Mouse (Mus musculus) G1E (cell line): ENCODE measurements around the gene Osbpl10.

Experiments used
- CTCF ChIP-seq: IDR thresholded peaks from 2 replicates; pipeline ENCODE4 v1.5.1; 2012; ENCODE audit warnings: low read depth, low read length, inconsistent platforms, mixed read lengths
- GATA1 ChIP-seq: IDR thresholded peaks from 2 replicates; pipeline ENCODE4 v1.6.1; 2012; ENCODE audit warnings: borderline replicate concordance, low read length, inconsistent platforms, mixed read lengths
- POLR2AphosphoS5 ChIP-seq: IDR thresholded peaks from 2 replicates; pipeline ENCODE4 v1.6.1; 2012; ENCODE audit warnings: low read depth, low read length, inconsistent platforms; ENCODE audit not compliant: insufficient replicate concordance

DNA sequence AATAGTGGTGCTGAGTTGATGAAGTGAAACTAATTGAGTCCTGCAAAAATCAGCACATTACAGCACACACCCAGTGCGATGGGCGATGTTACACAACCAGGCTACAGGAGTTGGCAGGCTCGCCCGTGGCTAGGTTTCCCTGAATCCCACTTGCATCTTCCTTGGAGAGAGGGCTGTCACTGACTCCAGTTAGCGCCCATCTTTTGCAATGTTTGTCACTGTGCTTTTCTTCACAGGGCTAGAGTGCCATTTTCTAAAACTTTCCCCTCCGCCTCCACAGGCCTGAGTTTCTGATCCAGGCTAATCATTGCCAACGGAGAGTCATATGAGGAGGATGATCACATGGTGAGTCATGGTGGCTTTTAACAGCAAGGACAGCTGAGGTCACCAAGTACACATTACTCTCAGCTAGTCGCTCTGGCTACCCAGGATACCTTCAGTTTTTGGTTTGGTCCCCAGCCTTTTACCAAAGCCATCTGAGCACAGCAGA is 258.0 kb downstream of the Osbpl10 start:
- TF ChIP-seq CTCF (no peak), POLR2AphosphoS5 (no peak), GATA1 (no peak)
